Mouse (Mus musculus) adrenal gland, postnatal 0 days (tissue): ENCODE measurements around the gene Megf6. TPM values are rescaled to one million over a fixed set of nuclear protein-coding genes. Genes with fewer than 3 reads are reported as not detected.

ENCODE experiments used
- polyA plus RNA-seq: library from polyadenylated mRNA; unstranded; fragments of >200 nt; fragmentation: Nextera tagmentation; extraction: Ambion mirVana; gene quantifications from 2 replicates; pipeline ENCODE4 v1.2.1, GENCODE M21; 2015

Megf6 gene
- polyA plus RNA-seq = 10.6 and 19.4 TPM in 2 replicates

GRCm38 (mm10) chr4:154170506-154171150 is at the start of gene Megf6:
Gene Megf6, plus strand, starts transcription at chr4:154170730.

GRCm38 (mm10) chr4:154140182-154140212 is 30.5 kb upstream of the Megf6 start, which contains the start of gene Trp73:
Gene Trp73, minus strand, starts transcription at chr4:154140208.

GRCm38 (mm10) chr4:154142211-154143040 is 28.1 kb upstream of the Megf6 start, which contains the start of gene Wrap73:
Gene Wrap73, plus strand, starts transcription at chr4:154142372.

GRCm38 (mm10) chr4:154160538-154161390 is 9.8 kb upstream of the Megf6 start, which contains the start of gene Tprgl:
Gene Tprgl, minus strand, starts transcription at chr4:154160666.

GRCm38 (mm10) chr4:154301466-154301881 is 130.9 kb downstream of the Megf6 start, which contains the start of gene Arhgef16:
Gene Arhgef16, minus strand, starts transcription at chr4:154301676.

Other genes with a start within 250 kb of the Megf6 start
- gene A430005L14Rik, start 213.5 kb upstream of the Megf6 start, polyA plus RNA-seq = 69.6 and 79.5 TPM in 2 replicates
- gene Dffb, start 195.6 kb upstream of the Megf6 start, polyA plus RNA-seq = 6.0 and 8.3 TPM in 2 replicates
- 7.2 and 8.1 TPM in 2 replicates for gene Cep104, start 195.5 kb upstream of the Megf6 start, polyA plus RNA-seq
- 18.3 and 21.8 TPM in 2 replicates for gene Lrrc47, start 159.0 kb upstream of the Megf6 start, polyA plus RNA-seq
- gene Smim1, start 144.5 kb upstream of the Megf6 start, polyA plus RNA-seq = 132 and 166 TPM in 2 replicates
- gene Ccdc27, start 128.1 kb upstream of the Megf6 start, polyA plus RNA-seq = 0.08 TPM in 1 of 2 replicates, not detected in the other
- 0.12 TPM in 1 of 2 replicates, not detected in the other for gene Trp73, start 30.5 kb upstream of the Megf6 start, polyA plus RNA-seq
- 23.4 and 27.0 TPM in 2 replicates for gene Wrap73, start 28.4 kb upstream of the Megf6 start, polyA plus RNA-seq
- gene Tprgl, start 10.1 kb upstream of the Megf6 start, polyA plus RNA-seq = 270 and 271 TPM in 2 replicates
- 1.0 and 1.9 TPM in 2 replicates for gene Arhgef16, start 130.9 kb downstream of the Megf6 start, polyA plus RNA-seq
- not detected in 2 replicates for gene B230104I21Rik, start 165.4 kb downstream of the Megf6 start, polyA plus RNA-seq